Mouse (Mus musculus) neural tube, embryonic 14.5 days (tissue): ENCODE data around the gene Ccdc162. TPM values are rescaled to one million over a fixed set of nuclear protein-coding genes. Genes with fewer than 3 reads are reported as not detected.
"Not testable (repeated sequence)": the region's sequence is repeated elsewhere in the genome, so short reads cannot be mapped to it uniquely, and the experiment has no call there.

Source experiments
- ATAC-seq: fragments of 200-750 bp; cut with Nextera tagmentation; 2 replicates; pipeline ENCODE4 v1.8.0; 2017; ENCODE audit warnings: low read depth, mild to moderate bottlenecking, moderate TSS enrichment, moderate library complexity
- H3K27ac ChIP-seq: fragments of 300-500 bp; sonication (generic); 2 replicates; pipeline ENCODE4 v1.5.1; 2014; ENCODE audit warnings: low read depth, mild to moderate bottlenecking, control low read depth, low read length, moderate library complexity, mixed read lengths
- H3K27me3 ChIP-seq: fragments of 300-500 bp; sonication (generic); 2 replicates; pipeline ENCODE4 v1.6.1; 2014; ENCODE audit warnings: low read length; ENCODE audit not compliant: control insufficient read depth, insufficient read depth
- H3K36me3 ChIP-seq: fragments of 300-500 bp; sonication (generic); 2 replicates; pipeline ENCODE4 v1.6.1; 2014; ENCODE audit warnings: low read length, mixed read lengths; ENCODE audit not compliant: control insufficient read depth, insufficient read depth
- H3K4me1 ChIP-seq: fragments of 300-500 bp; sonication (generic); 2 replicates; pipeline ENCODE4 v1.6.1; 2014; ENCODE audit warnings: low read length; ENCODE audit not compliant: control insufficient read depth, insufficient read depth
- H3K4me2 ChIP-seq: fragments of 300-500 bp; sonication (generic); 2 replicates; pipeline ENCODE4 v1.6.1; 2014; ENCODE audit warnings: mild to moderate bottlenecking, low read depth, low read length, control low read depth
- H3K4me3 ChIP-seq: fragments of 300-500 bp; sonication (generic); 2 replicates; pipeline ENCODE4 v1.5.1; 2014; ENCODE audit warnings: low read depth, low read length, control low read depth, mixed read lengths
- H3K9ac ChIP-seq: fragments of 300-500 bp; sonication (generic); replicated peaks from 2 replicates; pipeline ENCODE4 v1.6.1; 2014; ENCODE audit warnings: low read depth, mild to moderate bottlenecking, control low read depth, low read length, mixed read lengths
- H3K9me3 ChIP-seq: fragments of 300-500 bp; sonication (generic); 2 replicates; pipeline ENCODE4 v1.6.1; 2016; ENCODE audit warnings: low read length; ENCODE audit not compliant: control insufficient read depth
- WGBS: fragments of 180-500 bp; shearing (Covaris S2); extraction: QIAGEN DNeasy Blood & Tissue Kit; methylation state at CpG from one replicate; pipeline ENCODE4 v1.1.7; 2014; 5-methylcytosine and 5-hydroxymethylcytosine counted together
- polyA plus RNA-seq: library from polyadenylated mRNA; unstranded; fragments of >200 nt; fragmentation: Nextera tagmentation; extraction: Ambion mirVana; gene quantifications from 2 replicates; pipeline ENCODE4 v1.2.1, GENCODE M21; 2014

The Ccdc162 gene
- polyA plus RNA-seq, 1 experiment from 2014 or later = 2.6 TPM

DNA sequence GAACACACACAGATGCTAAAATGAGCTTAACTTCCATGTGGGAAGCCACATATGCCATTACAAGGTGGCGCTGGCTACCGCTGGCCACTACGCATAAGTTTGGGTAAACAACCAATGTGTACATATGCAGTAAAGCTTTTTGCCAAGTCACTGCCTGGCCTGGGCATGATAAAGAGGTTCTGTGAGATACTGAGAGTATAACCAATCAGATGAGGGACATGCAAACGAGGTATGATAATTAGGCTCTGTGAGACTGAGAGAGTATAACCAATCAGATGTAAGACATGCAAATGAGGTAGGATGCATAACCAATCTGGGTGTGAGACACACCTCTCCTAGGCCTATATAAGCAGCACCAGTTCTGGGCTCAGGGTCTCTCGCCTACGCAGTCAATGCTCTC lies 56.8 kb downstream of the Ccdc162 start:
- H3K9ac ChIP-seq, H3K4me2 ChIP-seq, H3K9me3 ChIP-seq, H3K4me3 ChIP-seq, H3K36me3 ChIP-seq, ATAC-seq, H3K27me3 ChIP-seq, H3K27ac ChIP-seq, H3K4me1 ChIP-seq: not testable (repeated sequence)
- 95% methylated on average over 6 of the region's 6 CpGs for WGBS

- ATAC-seq, H3K36me3 ChIP-seq: not testable (repeated sequence)
Observed at GRCm38 (mm10) chr10:41655684-41656083, 60.8 kb downstream of the Ccdc162 start.

GRCm38 (mm10) chr10:41652988-41653387 lies 63.4 kb downstream of the Ccdc162 start:
- no peak overlapping the region for H3K9ac ChIP-seq
- WGBS = 87% methylated on average over 7 of the region's 7 CpGs
- no peaks in the 10 kb centered on the region for H3K27me3 ChIP-seq
- H3K4me3 ChIP-seq = no peak overlapping the region
- H3K27ac ChIP-seq = no peak overlapping the region
- H3K4me1 ChIP-seq = no peaks in the 10 kb centered on the region
- H3K4me2 ChIP-seq = no peak overlapping the region
- ATAC-seq = no peak
- H3K36me3 ChIP-seq = no peaks in the 10 kb centered on the region
- H3K9me3 ChIP-seq = no peaks in the 10 kb centered on the region

More at GRCm38 (mm10) chr10:41655684-41656083, 60.8 kb downstream of the Ccdc162 start:
- not testable (repeated sequence) for H3K27ac ChIP-seq, H3K4me2 ChIP-seq, H3K27me3 ChIP-seq, H3K9ac ChIP-seq, H3K9me3 ChIP-seq, H3K4me3 ChIP-seq, H3K4me1 ChIP-seq

- Histone ChIP-seq H3K4me3 (no peak overlapping the region), H3K9me3 (no peaks in the 10 kb centered on the region), H3K4me2 (no peak overlapping the region), H3K4me1 (no peaks in the 10 kb centered on the region), H3K27ac (no peak overlapping the region), H3K36me3 (no peaks in the 10 kb centered on the region), H3K27me3 (no peaks in the 10 kb centered on the region), H3K9ac (no peak overlapping the region)
- ATAC-seq = no peak
- 58% methylated on average over 6 of the region's 6 CpGs for WGBS
Observed at GRCm38 (mm10) chr10:41652094-41652775, 64.2 kb downstream of the Ccdc162 start.

GRCm38 (mm10) chr10:41651532-41651931 lies 64.9 kb downstream of the Ccdc162 start:
- Histone ChIP-seq H3K4me2 (no peak overlapping the region), H3K36me3 (no peaks in the 10 kb centered on the region), H3K4me3 (no peak overlapping the region), H3K4me1 (no peaks in the 10 kb centered on the region), H3K9ac (no peak overlapping the region), H3K27ac (no peak overlapping the region), H3K27me3 (no peaks in the 10 kb centered on the region), H3K9me3 (no peaks in the 10 kb centered on the region)
- no peak for ATAC-seq
- 86% methylated on average over 3 of the region's 3 CpGs for WGBS

GRCm38 (mm10) chr10:41649186-41649585 lies 67.2 kb downstream of the Ccdc162 start:
- no peaks in the 10 kb centered on the region for H3K4me1 ChIP-seq
- H3K4me3 ChIP-seq = no peak overlapping the region
- H3K36me3 ChIP-seq = no peaks in the 10 kb centered on the region
- no peak overlapping the region for H3K9ac ChIP-seq
- ATAC-seq = no peak
- no peaks in the 10 kb centered on the region for H3K9me3 ChIP-seq
- 88% methylated on average over 4 of the region's 5 CpGs for WGBS
- H3K4me2 ChIP-seq = no peak overlapping the region
- no peaks in the 10 kb centered on the region for H3K27me3 ChIP-seq
- no peak overlapping the region for H3K27ac ChIP-seq

GRCm38 (mm10) chr10:41638776-41639175 lies 77.7 kb downstream of the Ccdc162 start:
- no peak for ATAC-seq
- no peaks in the 10 kb centered on the region for H3K27me3 ChIP-seq
- H3K4me1 ChIP-seq = no peaks in the 10 kb centered on the region
- 69% methylated on average over 3 of the region's 3 CpGs for whole genome bisulfite sequencing
- no peaks in the 10 kb centered on the region for H3K9me3 ChIP-seq
- no peak overlapping the region for H3K4me3 ChIP-seq
- H3K36me3 ChIP-seq = no peaks in the 10 kb centered on the region
- no peak overlapping the region for H3K9ac ChIP-seq
- H3K27ac ChIP-seq = no peak overlapping the region
- H3K4me2 ChIP-seq = no peak overlapping the region

GRCm38 (mm10) chr10:41635276-41636033 lies 81.0 kb downstream of the Ccdc162 start:
- Histone ChIP-seq H3K36me3 (no peaks in the 10 kb centered on the region), H3K4me1 (no peaks in the 10 kb centered on the region), H3K27ac (no peak overlapping the region), H3K9ac (no peak overlapping the region), H3K9me3 (no peaks in the 10 kb centered on the region), H3K27me3 (no peaks in the 10 kb centered on the region), H3K4me3 (no peak overlapping the region), H3K4me2 (no peak overlapping the region)
- WGBS = 83% methylated on average over 9 of the region's 9 CpGs
- no peak for ATAC-seq

- Histone ChIP-seq H3K4me1 (no peaks in the 10 kb centered on the region), H3K27me3 (no peaks in the 10 kb centered on the region)
- 93% methylated on average over 11 of the region's 11 CpGs for WGBS
Observed at GRCm38 (mm10) chr10:41633801-41634200, 82.6 kb downstream of the Ccdc162 start.

More at GRCm38 (mm10) chr10:41633801-41634200, 82.6 kb downstream of the Ccdc162 start:
- no peak overlapping the region for H3K9ac ChIP-seq
- no peaks in the 10 kb centered on the region for H3K9me3 ChIP-seq
- no peaks in the 10 kb centered on the region for H3K36me3 ChIP-seq
- H3K4me3 ChIP-seq = no peak overlapping the region
- H3K27ac ChIP-seq = no peak overlapping the region
- no peak for ATAC-seq
- no peak overlapping the region for H3K4me2 ChIP-seq
